Mouse (Mus musculus) forelimb bud, embryonic 11.5 days (tissue): ENCODE data around the gene Dazap1.

Source experiments
- DNase-seq: peaks from one replicate; pipeline ENCODE4 v3.0.0-alpha.2; 2012; ENCODE audit warnings: low read depth, low spot score

Dazap1 gene

GRCm38 (mm10) chr10:80248971-80249640 is 12.2 kb upstream of the Dazap1 start, which contains the start of gene Ndufs7:
TSS of gene Ndufs7 (plus strand) at chr10:80249121.
- DNase-seq, result peak; percentile 94

GRCm38 (mm10) chr10:80250059-80250458 is 11.2 kb upstream of the Dazap1 start:
- no peak for DNase-seq

GRCm38 (mm10) chr10:80250573-80250972 is 10.7 kb upstream of the Dazap1 start:
- no peak for DNase-seq

GRCm38 (mm10) chr10:80252011-80252410 is 9.3 kb upstream of the Dazap1 start:
- DNase-seq, result no peak

GRCm38 (mm10) chr10:80252493-80253274 is 8.6 kb upstream of the Dazap1 start:
- no peak for DNase-seq

- DNase-seq, result no peak
Measured at GRCm38 (mm10) chr10:80253551-80253950, 7.7 kb upstream of the Dazap1 start.

- DNase-seq, result no peak
Measured at GRCm38 (mm10) chr10:80254331-80255297, 6.7 kb upstream of the Dazap1 start.

- no peak for DNase-seq
Measured at GRCm38 (mm10) chr10:80255881-80256535, 5.3 kb upstream of the Dazap1 start.

GRCm38 (mm10) chr10:80257936-80258335 is 3.4 kb upstream of the Dazap1 start:
- no peak for DNase-seq

GRCm38 (mm10) chr10:80258752-80259462 is 2.4 kb upstream of the Dazap1 start:
- DNase-seq, result no peak

GRCm38 (mm10) chr10:80259463-80259805 is 1.9 kb upstream of the Dazap1 start:
- no peak for DNase-seq

- peak; percentile 18 for DNase-seq
Measured at GRCm38 (mm10) chr10:80259861-80260641, 1.2 kb upstream of the Dazap1 start.

- peak; percentile 88 for DNase-seq
Measured at GRCm38 (mm10) chr10:80261585-80261968, 291 bp downstream of the Dazap1 start.

- DNase-seq, result no peak
Measured at GRCm38 (mm10) chr10:80262169-80262568, 883 bp downstream of the Dazap1 start.

GRCm38 (mm10) chr10:80262776-80263365 is 1.6 kb downstream of the Dazap1 start:
- DNase-seq, result no peak

GRCm38 (mm10) chr10:80264341-80265148 is 3.3 kb downstream of the Dazap1 start:
- DNase-seq, result peak; percentile 100

GRCm38 (mm10) chr10:80265149-80265486 is 3.8 kb downstream of the Dazap1 start:
- DNase-seq, result no peak

GRCm38 (mm10) chr10:80270099-80270498 is 8.8 kb downstream of the Dazap1 start:
- no peak for DNase-seq

- DNase-seq, result no peak
Measured at GRCm38 (mm10) chr10:80270734-80271181, 9.5 kb downstream of the Dazap1 start.
